Mouse (Mus musculus): ENCODE results near the gene Gm9833.

DNA sequence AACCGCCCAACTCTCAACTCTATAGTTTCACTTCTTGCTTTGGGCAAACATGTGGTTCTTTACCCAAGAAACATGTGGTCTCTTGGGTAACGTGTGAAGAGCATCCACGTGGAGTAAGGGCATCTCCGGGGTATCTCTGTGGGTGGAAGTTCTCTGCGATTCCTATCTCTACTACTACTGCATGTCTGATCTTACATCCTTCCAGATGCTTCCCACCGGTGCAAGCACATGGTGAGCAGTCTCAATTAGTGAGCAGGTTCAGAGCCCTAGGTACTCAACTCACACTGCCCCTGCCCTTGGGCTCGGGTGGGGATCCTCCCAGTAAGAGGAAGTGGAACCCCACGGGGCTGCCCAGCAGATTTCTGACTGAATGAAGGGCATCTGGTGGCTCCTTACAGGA is 399 bp upstream of the Gm9833 start:
- TF ChIP-seq CTCF (IDR thresholded peaks at IDR 0.05; ENCODE audit: low read depth) (no peak), EP300 (IDR thresholded peaks at IDR 0.05; ENCODE audit: low read depth) (no peak)

All from liver, postnatal 0 days (tissue).